Mouse (Mus musculus): ENCODE data around the gene Cd59b.

GRCm38 (mm10) chr2:104130969-104131368 is 61.3 kb downstream of the Cd59b start:
- peak; percentile 30; the same call in 1 of the 2 replicates for TF ChIP-seq CTCF (IDR thresholded peaks at IDR 0.05; ENCODE audit: borderline replicate concordance, insufficient read depth, low read length)
- no peak for TF ChIP-seq POLR2A (IDR thresholded peaks at IDR 0.05; ENCODE audit: low read depth, low read length)
